Mouse (Mus musculus): Measurements from ENCODE around the gene Mgp.

- TF ChIP-seq GATA1 (IDR thresholded peaks at IDR 0.05; ENCODE audit: borderline replicate concordance, low read length) (no peak), FLI1 (IDR thresholded peaks at IDR 0.05; ENCODE audit: low read length) (no peak)
These were observed 28.4 kb downstream of the Mgp start for GRCm38 (mm10) chr6:136847267-136847666.
